Mouse (Mus musculus) cerebellum, adult 8-10 months (tissue): ENCODE data around the gene Gm20481.
"Not testable (repeated sequence)": the region's sequence is repeated elsewhere in the genome, so short reads cannot be mapped to it uniquely, and the experiment has no call there.

Experiments
- DNase-seq: peaks from one replicate; pipeline ENCODE4 v3.0.0; 2022

Gm20481 gene

GRCm38 (mm10) chr17:34978239-34978638, 8.5 kb downstream of the Gm20481 start:
- no peak for DNase-seq

GRCm38 (mm10) chr17:34979631-34980030, 9.9 kb downstream of the Gm20481 start:
- DNase-seq = no peak

- DNase-seq = no peak
These were observed 10.9 kb downstream of the Gm20481 start for GRCm38 (mm10) chr17:34980655-34981054.

GRCm38 (mm10) chr17:34981690-34982180, 12.0 kb downstream of the Gm20481 start, which contains the start of gene Lsm2:
Gene Lsm2 (plus strand): TSS chr17:34981862.
- peak; percentile 90 for DNase-seq

GRCm38 (mm10) chr17:34982328-34982727, 12.6 kb downstream of the Gm20481 start:
- DNase-seq = no peak

GRCm38 (mm10) chr17:34984218-34984617, 14.5 kb downstream of the Gm20481 start:
- DNase-seq = no peak

GRCm38 (mm10) chr17:34994751-34995150, 25.0 kb downstream of the Gm20481 start:
- no peak for DNase-seq

- DNase-seq = not testable (repeated sequence)
These were observed 25.5 kb downstream of the Gm20481 start for GRCm38 (mm10) chr17:34995192-34995591.

GRCm38 (mm10) chr17:34995927-34996326, 26.2 kb downstream of the Gm20481 start:
- not testable (repeated sequence) for DNase-seq

GRCm38 (mm10) chr17:34996411-34997141, 26.9 kb downstream of the Gm20481 start:
- no peak for DNase-seq

GRCm38 (mm10) chr17:34997142-34997483, 27.4 kb downstream of the Gm20481 start:
- no peak for DNase-seq

- DNase-seq = no peak
These were observed 29.1 kb downstream of the Gm20481 start for GRCm38 (mm10) chr17:34998526-34999430.

- peak; percentile 17 for DNase-seq
These were observed 30.4 kb downstream of the Gm20481 start for GRCm38 (mm10) chr17:34999871-35000716.

- DNase-seq = peak; percentile 80
These were observed 31.2 kb downstream of the Gm20481 start, which contains the start of gene Vars for GRCm38 (mm10) chr17:35000717-35001451. Gene Vars (plus strand): TSS chr17:35000987.

GRCm38 (mm10) chr17:35001452-35002152, 31.9 kb downstream of the Gm20481 start:
- peak; percentile 52 for DNase-seq

GRCm38 (mm10) chr17:35002153-35002865, 32.6 kb downstream of the Gm20481 start:
- DNase-seq = peak; percentile 27

GRCm38 (mm10) chr17:35003022-35003838, 33.5 kb downstream of the Gm20481 start:
- no peak for DNase-seq

- DNase-seq = no peak
These were observed 34.5 kb downstream of the Gm20481 start for GRCm38 (mm10) chr17:35004075-35004717.

- no peak for DNase-seq
These were observed 35.4 kb downstream of the Gm20481 start for GRCm38 (mm10) chr17:35005158-35005557.
